Mouse (Mus musculus) stomach, postnatal 0 days (tissue): ENCODE measurements at regions not wholly inside any gene's neighbourhood (a gene's known extent, or its start where the extent isn't known, plus 50 kb on each side); places are given as distances from the start of the nearest gene placed in this dataset.
"Not testable (repeated sequence)": the region's sequence is repeated elsewhere in the genome, so short reads cannot be mapped to it uniquely, and the experiment has no call there.

Source experiments
- ATAC-seq: fragments of 200-750 bp; cut with Nextera tagmentation; 2 replicates; pipeline ENCODE4 v1.8.0; 2017; ENCODE audit not compliant: low FRiP score, low TSS enrichment
- DNase-seq: peaks from one replicate; pipeline ENCODE4 v3.0.0-alpha.2; 2016; ENCODE audit warnings: low spot score
- H3K27ac ChIP-seq: fragments of 300-500 bp; sonication (generic); replicated peaks from 2 replicates; pipeline ENCODE4 v1.5.1; 2014; ENCODE audit warnings: mild to moderate bottlenecking, control low read depth
- H3K27me3 ChIP-seq: fragments of 300-500 bp; sonication (generic); 2 replicates; pipeline ENCODE4 v1.6.1; 2014; ENCODE audit warnings: low read length; ENCODE audit not compliant: control insufficient read depth, insufficient read depth
- H3K36me3 ChIP-seq: fragments of 300-500 bp; sonication (generic); 2 replicates; pipeline ENCODE4 v1.6.1; 2014; ENCODE audit warnings: low read length, mixed read lengths; ENCODE audit not compliant: control insufficient read depth, insufficient read depth
- H3K4me1 ChIP-seq: fragments of 300-500 bp; sonication (generic); replicated peaks from 2 replicates; pipeline ENCODE4 v1.6.1; 2014; ENCODE audit warnings: antibody characterized with exemption; ENCODE audit not compliant: control insufficient read depth, insufficient read depth
- H3K4me2 ChIP-seq: fragments of 300-500 bp; sonication (generic); replicated peaks from 2 replicates; pipeline ENCODE4 v1.6.1; 2014; ENCODE audit warnings: low read depth, mild to moderate bottlenecking, control low read depth, moderate library complexity
- H3K4me3 ChIP-seq: fragments of 300-500 bp; sonication (generic); 2 replicates; pipeline ENCODE4 v1.5.1; 2014; ENCODE audit warnings: low read depth, low read length, control low read depth
- H3K9ac ChIP-seq: fragments of 300-500 bp; sonication (generic); 2 replicates; pipeline ENCODE4 v1.6.1; 2014; ENCODE audit warnings: mild to moderate bottlenecking, low read length, control low read depth, mixed read lengths
- H3K9me3 ChIP-seq: fragments of 300-500 bp; sonication (generic); 2 replicates; pipeline ENCODE4 v1.6.1; 2016; ENCODE audit warnings: low read length; ENCODE audit not compliant: control insufficient read depth
- CTCF ChIP-seq: IDR thresholded peaks from 2 replicates; pipeline ENCODE4 v1.5.1; 2016; ENCODE audit warnings: antibody characterized with exemption, low read depth, mild to moderate bottlenecking, moderate library complexity
- EP300 ChIP-seq: optimal IDR thresholded peaks from 2 replicates; pipeline ENCODE3; 2016; ENCODE audit warnings: antibody characterized with exemption
- WGBS: fragments of 180-500 bp; shearing (Covaris S2); extraction: QIAGEN DNeasy Blood & Tissue Kit; methylation state at CpG from one replicate; pipeline ENCODE4 v1.1.7; 2014; 5-methylcytosine and 5-hydroxymethylcytosine counted together

DNA sequence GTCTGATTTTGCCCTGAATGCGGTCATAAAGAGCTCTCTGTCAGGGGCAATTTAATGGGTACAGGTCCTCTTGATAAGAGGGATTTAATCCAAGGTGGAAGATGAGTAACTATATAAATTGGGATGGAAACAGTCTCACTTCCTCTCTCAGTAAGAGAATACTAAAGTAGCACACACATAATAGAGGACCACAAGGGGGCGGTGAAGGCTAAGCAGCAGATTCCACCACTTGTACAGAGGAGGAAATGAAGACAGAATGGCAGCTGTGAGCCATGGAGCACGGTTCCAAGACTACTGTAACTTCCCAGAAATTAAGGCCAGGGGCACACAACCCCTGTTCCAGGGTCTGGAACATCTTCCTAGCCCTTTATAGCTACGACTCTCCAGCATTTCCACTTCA is 262.6 kb upstream of the Ywhaq start:
- not testable (repeated sequence) for H3K9me3 ChIP-seq, DNase-seq, H3K36me3 ChIP-seq, H3K9ac ChIP-seq, ATAC-seq, H3K4me2 ChIP-seq, H3K27me3 ChIP-seq, H3K27ac ChIP-seq, H3K4me1 ChIP-seq, H3K4me3 ChIP-seq
- WGBS, result 41% methylated on average over 3 of the region's 4 CpGs
- peak; percentile 11; the same call in 1 of the 2 replicates for TF ChIP-seq CTCF

DNA sequence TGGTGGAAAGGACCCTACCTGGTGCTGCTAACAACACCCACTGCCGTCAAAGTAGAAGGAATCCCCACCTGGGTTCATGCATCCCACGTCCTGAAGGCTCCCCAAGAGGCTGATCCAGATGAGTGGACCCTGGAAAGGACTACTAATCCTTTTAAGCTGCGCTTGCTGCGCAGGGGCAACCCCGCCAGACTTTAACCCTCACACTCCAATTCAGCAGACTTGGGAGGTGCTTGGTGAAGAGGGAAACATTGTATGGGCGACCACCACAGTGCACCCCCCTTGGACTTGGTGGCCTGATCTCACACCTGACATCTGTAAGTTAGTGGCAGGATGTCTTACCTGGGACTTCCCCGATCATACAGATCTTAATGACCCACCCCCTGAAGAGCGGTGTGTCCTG is 231.9 kb upstream of the Ywhaq start:
- H3K4me3 ChIP-seq, H3K27ac ChIP-seq, H3K27me3 ChIP-seq, DNase-seq, H3K4me1 ChIP-seq, H3K9ac ChIP-seq, H3K36me3 ChIP-seq, H3K9me3 ChIP-seq, H3K4me2 ChIP-seq, ATAC-seq: not testable (repeated sequence)
- 79% methylated on average over 8 of the region's 8 CpGs for WGBS

DNA sequence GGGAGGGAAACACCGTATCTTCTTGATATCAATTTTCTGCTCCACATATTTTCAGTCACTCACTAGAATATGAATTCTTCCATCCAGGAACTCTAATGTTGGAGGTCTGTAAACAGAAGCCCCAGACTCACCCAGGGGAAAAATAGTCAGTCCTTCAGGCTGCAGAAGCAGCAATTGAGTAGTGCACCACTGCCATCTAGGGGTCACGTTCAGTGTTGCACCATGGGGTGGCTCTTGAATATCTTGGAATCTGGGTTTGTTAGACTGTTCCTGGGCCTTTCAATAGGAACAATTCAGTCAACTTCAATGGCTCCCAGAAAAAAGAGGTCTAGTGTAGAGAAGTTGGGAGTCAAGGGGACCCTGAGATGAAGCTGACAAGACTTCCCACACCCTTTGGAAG is 196.3 kb upstream of the Ywhaq start:
- not testable (repeated sequence) for H3K9ac ChIP-seq, H3K4me2 ChIP-seq, H3K27ac ChIP-seq, ATAC-seq, H3K36me3 ChIP-seq, H3K4me1 ChIP-seq, H3K9me3 ChIP-seq, H3K27me3 ChIP-seq, H3K4me3 ChIP-seq
- 7% methylated on average over 2 of the region's 2 CpGs for WGBS
- peak; percentile 80 for DNase-seq
- peak; percentile 86 for TF ChIP-seq CTCF

DNA sequence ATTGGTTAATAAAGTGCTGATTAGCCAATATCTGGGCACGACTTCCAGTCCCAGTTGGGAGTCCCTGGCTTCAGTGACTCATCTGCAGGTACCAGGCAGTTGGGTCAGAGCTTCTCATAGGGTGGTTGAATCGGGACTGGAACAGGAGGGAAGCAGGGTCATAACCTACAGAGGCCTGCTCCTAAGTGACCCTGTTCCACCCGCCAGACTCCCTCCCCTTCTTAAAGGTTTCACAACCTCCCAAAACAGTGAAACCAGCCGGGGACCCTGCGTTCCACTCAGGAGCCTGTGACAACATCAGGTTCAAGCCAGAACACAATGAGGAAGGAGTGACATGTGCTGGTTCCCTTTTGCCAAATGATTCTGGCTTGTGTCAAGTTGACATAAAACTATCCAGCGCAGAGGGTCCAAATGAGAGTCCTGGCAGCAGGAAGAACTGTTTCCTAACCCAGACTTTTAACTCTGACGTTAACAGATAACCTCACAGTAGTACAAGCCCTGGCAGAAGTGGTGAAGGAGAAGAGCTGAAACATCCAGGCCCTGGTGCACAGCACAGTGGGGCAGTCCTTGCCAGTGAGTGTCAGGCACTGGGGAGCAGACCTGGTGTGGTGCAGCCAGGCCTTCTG is 151.1 kb upstream of the Ywhaq start:
- Histone ChIP-seq H3K9ac (no peak overlapping the region), H3K4me3 (no peak overlapping the region), H3K9me3 (no peaks in the 10 kb centered on the region), H3K27ac (no peak overlapping the region), H3K4me2 (no peak overlapping the region), H3K27me3 (no peaks in the 10 kb centered on the region), H3K36me3 (no peaks in the 10 kb centered on the region), H3K4me1 (no peaks in the 10 kb centered on the region)
- ATAC-seq, result no peak
- no peak for DNase-seq
- TF ChIP-seq EP300, result no peak
- TF ChIP-seq CTCF, result no peak
- WGBS, result 69% methylated on average over 7 of the region's 7 CpGs

DNA sequence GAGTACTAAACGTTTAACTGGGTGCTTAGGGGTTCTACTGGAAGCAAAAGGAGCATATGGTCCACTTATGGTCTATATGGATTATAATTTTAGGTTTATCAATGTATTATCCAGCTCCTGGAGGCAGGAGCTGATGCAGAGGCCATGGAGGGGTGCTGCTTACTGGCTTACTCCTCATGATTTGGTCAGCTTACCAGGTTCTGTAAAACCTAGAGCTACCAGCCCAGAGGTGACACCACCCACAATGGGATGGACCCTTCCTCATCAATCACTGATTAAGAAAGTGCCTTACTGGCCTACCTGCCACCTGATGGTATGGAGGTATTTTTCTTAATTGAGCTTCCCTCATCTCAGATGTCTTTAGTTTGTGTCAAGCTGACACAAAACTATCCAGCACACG is 126.5 kb upstream of the Ywhaq start:
- not testable (repeated sequence) for H3K4me1 ChIP-seq, ATAC-seq, H3K27ac ChIP-seq, DNase-seq, H3K27me3 ChIP-seq, H3K36me3 ChIP-seq, H3K9me3 ChIP-seq, H3K9ac ChIP-seq, H3K4me3 ChIP-seq, H3K4me2 ChIP-seq
- WGBS, result 42% methylated on average over 2 of the region's 2 CpGs

DNA sequence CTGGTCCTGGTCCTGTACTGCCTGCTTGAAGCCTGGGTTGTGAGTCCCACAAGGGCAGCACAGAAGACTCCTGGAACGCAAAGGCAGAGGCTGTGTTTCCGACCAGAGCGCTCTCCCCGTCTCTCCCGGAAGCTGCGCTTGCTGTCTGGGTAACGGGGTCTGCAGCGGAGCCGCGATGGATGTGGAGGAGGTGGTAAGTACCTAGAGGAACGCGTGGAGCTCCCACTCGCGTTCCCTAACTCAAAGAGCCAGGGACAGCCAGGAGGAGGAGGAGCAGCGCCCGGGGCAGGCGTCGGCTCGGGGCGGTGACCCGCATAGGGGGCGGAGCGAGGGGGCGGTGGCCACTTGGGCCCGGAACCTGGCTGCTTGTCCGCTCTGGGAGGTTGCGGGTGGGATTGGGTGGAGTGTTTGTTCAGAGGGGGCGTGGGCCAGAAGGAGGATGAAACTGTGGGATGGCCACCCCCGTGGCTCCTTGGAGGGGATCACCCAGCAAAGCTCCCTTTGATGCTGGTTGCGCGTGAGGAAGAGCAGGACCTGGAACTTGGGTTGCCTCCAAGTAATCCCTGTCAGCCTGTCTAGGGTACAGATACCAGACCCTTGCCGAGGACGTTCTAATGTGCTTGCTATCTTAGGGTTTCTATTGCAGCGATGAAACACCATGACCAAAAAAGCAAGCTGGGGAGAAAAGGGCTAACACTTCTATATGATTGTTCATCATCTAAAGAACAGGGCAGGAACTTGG is 125.9 kb upstream of the Ywhaq start:
- Histone ChIP-seq H3K4me2 (peak overlapping the region; percentile 60), H3K4me3 (peak overlapping the region; percentile 48), H3K9ac (peak overlapping the region; percentile 63)
- DNase-seq, result peak; percentile 78
- H3K9me3 ChIP-seq, H3K4me1 ChIP-seq, H3K27ac ChIP-seq, H3K36me3 ChIP-seq, H3K27me3 ChIP-seq: not testable (repeated sequence)
- peak; percentile 8; the same call in 1 of the 2 replicates for TF ChIP-seq CTCF
- 2% methylated on average over 33 of the region's 34 CpGs for WGBS
- peak; percentile 86 for ATAC-seq
